Mouse (Mus musculus) ES-E14 (cell line): Measurements from ENCODE around the gene Nrg3. TPM values are rescaled to one million over a fixed set of nuclear protein-coding genes. Genes with fewer than 3 reads are reported as not detected.

Source experiments
- DNase-seq: peaks from one replicate; pipeline ENCODE4 v3.0.0-alpha.2; 2013; ENCODE audit warnings: low read depth, low spot score
- H3K27ac ChIP-seq: 2 replicates; pipeline ENCODE4 v1.5.1; 2012; ENCODE audit warnings: low read depth, mild to moderate bottlenecking, low read length, moderate library complexity, mixed read lengths; ENCODE audit not compliant: poor library complexity, insufficient read depth, severe bottlenecking
- H3K36me3 ChIP-seq: 2 replicates; pipeline ENCODE4 v1.6.1; 2012; ENCODE audit warnings: mild to moderate bottlenecking, low read length, moderate library complexity, mixed read lengths; ENCODE audit not compliant: control insufficient read depth, poor library complexity, insufficient read depth, severe bottlenecking
- H3K4me1 ChIP-seq, 2 experiments: fragments of 150-350 bp in 1 of 2; sonication (generic) in 1 of 2; 2 replicates each; pipeline ENCODE4 v1.6.1; 2012; ENCODE audit warnings: low read length in 2 of 2, mild to moderate bottlenecking in 1 of 2, mixed read lengths in 1 of 2; ENCODE audit not compliant: control insufficient read depth in 2 of 2, insufficient read depth in 2 of 2, poor library complexity in 1 of 2
- H3K4me3 ChIP-seq, 2 experiments: fragments of 150-350 bp in 1 of 2; sonication (generic) in 1 of 2; 2 replicates each; pipeline ENCODE4 v1.5.1; 2012; ENCODE audit warnings: low read length in 2 of 2, low read depth in 1 of 2, mild to moderate bottlenecking in 1 of 2, mixed read lengths in 1 of 2; ENCODE audit not compliant: insufficient read depth in 1 of 2, poor library complexity in 1 of 2, severe bottlenecking in 1 of 2
- H3K9ac ChIP-seq: 2 replicates; pipeline ENCODE4 v1.6.1; 2012; ENCODE audit warnings: low read depth, mild to moderate bottlenecking, low read length, mixed read lengths; ENCODE audit not compliant: poor library complexity, insufficient read depth, severe bottlenecking
- H3K9me3 ChIP-seq: fragments of 150-350 bp; sonication (generic); 2 replicates; pipeline ENCODE4 v1.6.1; 2012; ENCODE audit warnings: low read depth, mild to moderate bottlenecking, low read length; ENCODE audit not compliant: control insufficient read depth, insufficient read depth
- CHD2 ChIP-seq: IDR thresholded peaks from 2 replicates; pipeline ENCODE4 v1.6.1; 2014; ENCODE audit warnings: mild to moderate bottlenecking, low read depth, low read length, inconsistent platforms
- HCFC1 ChIP-seq: IDR thresholded peaks from 2 replicates; pipeline ENCODE4 v1.6.1; 2012; ENCODE audit warnings: low read length, inconsistent platforms, borderline replicate concordance; ENCODE audit not compliant: insufficient read depth
- MAFK ChIP-seq: IDR thresholded peaks from 2 replicates; pipeline ENCODE4 v1.6.1; 2014; ENCODE audit warnings: mild to moderate bottlenecking, low read depth, low read length, inconsistent platforms; ENCODE audit not compliant: insufficient read depth
- ZC3H11A ChIP-seq: IDR thresholded peaks from 2 replicates; pipeline ENCODE4 v1.6.1; 2012; ENCODE audit warnings: low read depth, mild to moderate bottlenecking, inconsistent platforms, low read length, borderline replicate concordance
- ZNF384 ChIP-seq: IDR thresholded peaks from 2 replicates; pipeline ENCODE4 v1.6.1; 2012; ENCODE audit warnings: low read depth, low read length, inconsistent platforms
- in situ Hi-C, 2 experiments: fragments of 600-800 bp; cut with MboI; formaldehyde crosslinking; loops; one replicate each; pipeline ENCODE4 v1.15.1; 2025; ENCODE audit warnings: low sequenced_read_pairs in 2 of 2, inconsistent platforms in 1 of 2; ENCODE audit not compliant: unreplicated experiment in 2 of 2
- total RNA-seq: library from RNA; depleted of rRNA; stranded (reverse); fragments of 300-350 nt; gene quantifications from 2 replicates; pipeline ENCODE4 v1.2.3, GENCODE M21; 2012

Nrg3 gene
- total RNA-seq, 1 experiment, result not detected

GRCm38 (mm10) chr14:38659973-38660372, 812.9 kb downstream of the Nrg3 start:
- Histone ChIP-seq H3K27ac (no peak overlapping the region), H3K4me3 (no peak overlapping the region), H3K9ac (no peak overlapping the region), H3K9me3 (no peaks in the 10 kb centered on the region), H3K4me1 (no peaks in the 10 kb centered on the region), H3K36me3 (no peaks in the 10 kb centered on the region)
- in situ Hi-C loops, result no loop called here
- no peak for DNase-seq
- no peak for TF ChIP-seq CHD2
- no peak for TF ChIP-seq MAFK
- no peak for TF ChIP-seq ZC3H11A
- no peak for TF ChIP-seq HCFC1
- no peak for TF ChIP-seq ZNF384

GRCm38 (mm10) chr14:38637070-38637469, 835.8 kb downstream of the Nrg3 start:
- no peak overlapping the region for H3K27ac ChIP-seq
- no peaks in the 10 kb centered on the region for H3K9me3 ChIP-seq
- in situ Hi-C loops, result no loop called here
- H3K36me3 ChIP-seq, result no peaks in the 10 kb centered on the region
- H3K4me3 ChIP-seq, result no peak overlapping the region
- TF ChIP-seq ZC3H11A (no peak), MAFK (no peak), ZNF384 (no peak), CHD2 (no peak), HCFC1 (no peak)
- no peak overlapping the region for H3K9ac ChIP-seq
- no peaks in the 10 kb centered on the region for H3K4me1 ChIP-seq
- DNase-seq, result no peak

DNA sequence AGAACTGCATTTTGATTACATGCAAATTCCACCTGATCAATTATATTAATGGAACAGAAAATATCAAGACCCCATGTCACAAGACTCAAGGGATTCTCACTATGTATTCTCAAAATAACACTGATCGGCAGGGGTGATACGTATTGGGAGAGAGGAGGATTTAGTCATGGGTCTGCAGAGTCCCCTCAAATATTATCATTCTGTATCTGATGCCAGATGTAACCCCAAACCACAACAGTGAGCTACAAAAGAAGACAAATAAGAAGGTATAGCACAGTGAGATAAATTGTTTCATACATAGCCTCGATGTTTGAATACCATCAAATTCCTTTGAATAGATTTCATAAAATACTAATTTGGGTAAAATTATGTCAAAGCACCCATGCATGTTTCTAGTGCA, 842.8 kb downstream of the Nrg3 start:
- H3K9me3 ChIP-seq, result no peaks in the 10 kb centered on the region
- H3K36me3 ChIP-seq, result no peaks in the 10 kb centered on the region
- TF ChIP-seq MAFK (no peak), HCFC1 (no peak), CHD2 (no peak), ZNF384 (no peak), ZC3H11A (no peak)
- in situ Hi-C loops, result no loop called here
- H3K9ac ChIP-seq, result no peak overlapping the region
- H3K27ac ChIP-seq, result no peak overlapping the region
- H3K4me1 ChIP-seq, result no peaks in the 10 kb centered on the region
- no peak for DNase-seq
- H3K4me3 ChIP-seq, result no peak overlapping the region

- H3K9ac ChIP-seq, result no peak overlapping the region
- in situ Hi-C loops, result no loop called here
- H3K4me1 ChIP-seq, result no peaks in the 10 kb centered on the region
- H3K27ac ChIP-seq, result no peak overlapping the region
- no peaks in the 10 kb centered on the region for H3K9me3 ChIP-seq
- no peak overlapping the region for H3K4me3 ChIP-seq
- DNase-seq, result no peak
- H3K36me3 ChIP-seq, result no peaks in the 10 kb centered on the region
- TF ChIP-seq ZC3H11A, result no peak
- no peak for TF ChIP-seq HCFC1
- no peak for TF ChIP-seq ZNF384
- no peak for TF ChIP-seq MAFK
Measured at GRCm38 (mm10) chr14:38629671-38630070, 843.2 kb downstream of the Nrg3 start.
